Mouse (Mus musculus) neural tube, embryonic 11.5 days (tissue): ENCODE results near the gene AI837181. TPM values are rescaled to one million over a fixed set of nuclear protein-coding genes. Genes with fewer than 3 reads are reported as not detected.
A peak's percentile ranks its signal among the peaks of the same experiment; 100 is the strongest.

Experiments
- ATAC-seq: fragments of 200-750 bp; cut with Nextera tagmentation; 2 replicates; pipeline ENCODE4 v1.8.0; 2017; ENCODE audit warnings: moderate number of reproducible peaks, mild to moderate bottlenecking, moderate TSS enrichment, moderate library complexity; ENCODE audit not compliant: insufficient read depth, low FRiP score, low TSS enrichment
- DNase-seq: peaks from one replicate; pipeline ENCODE4 v3.0.0-alpha.2; 2015; ENCODE audit warnings: low spot score
- H3K27ac ChIP-seq: fragments of 300-500 bp; sonication (generic); 2 replicates; pipeline ENCODE4 v1.5.1; 2014; ENCODE audit warnings: low read depth, mild to moderate bottlenecking, low read length
- H3K27me3 ChIP-seq: fragments of 300-500 bp; sonication (generic); 2 replicates; pipeline ENCODE4 v1.6.1; 2014; ENCODE audit warnings: mild to moderate bottlenecking, low read length, mixed read lengths; ENCODE audit not compliant: control insufficient read depth, insufficient read depth
- H3K36me3 ChIP-seq: fragments of 300-500 bp; sonication (generic); 2 replicates; pipeline ENCODE4 v1.6.1; 2014; ENCODE audit warnings: mild to moderate bottlenecking, low read length, moderate library complexity, mixed read lengths; ENCODE audit not compliant: control insufficient read depth, insufficient read depth
- H3K4me1 ChIP-seq: fragments of 300-500 bp; sonication (generic); 2 replicates; pipeline ENCODE4 v1.6.1; 2014; ENCODE audit warnings: low read length, mixed read lengths; ENCODE audit not compliant: control insufficient read depth, insufficient read depth
- H3K4me2 ChIP-seq: fragments of 300-500 bp; sonication (generic); 2 replicates; pipeline ENCODE4 v1.6.1; 2014; ENCODE audit warnings: low read depth, mild to moderate bottlenecking, moderate library complexity
- H3K4me3 ChIP-seq: fragments of 300-500 bp; sonication (generic); 2 replicates; pipeline ENCODE4 v1.5.1; 2014; ENCODE audit warnings: low read depth, low read length
- H3K9ac ChIP-seq: fragments of 300-500 bp; sonication (generic); 2 replicates; pipeline ENCODE4 v1.6.1; 2014; ENCODE audit warnings: mild to moderate bottlenecking, low read length
- H3K9me3 ChIP-seq: fragments of 300-500 bp; sonication (generic); 2 replicates; pipeline ENCODE4 v1.6.1; 2016; ENCODE audit warnings: low read length; ENCODE audit not compliant: control insufficient read depth
- WGBS: fragments of 180-500 bp; shearing (Covaris S2); extraction: QIAGEN DNeasy Blood & Tissue Kit; methylation state at CpG from one replicate; pipeline ENCODE4 v1.1.7; 2014; 5-methylcytosine and 5-hydroxymethylcytosine counted together
- polyA plus RNA-seq: library from polyadenylated mRNA; unstranded; fragments of >200 nt; fragmentation: Nextera tagmentation; extraction: Ambion mirVana; gene quantifications from 2 replicates; pipeline ENCODE4 v1.2.1, GENCODE M21; 2014

AI837181 gene
- polyA plus RNA-seq, 1 experiment from 2014 or later = 39.9 TPM

- Histone ChIP-seq H3K9me3 (no peaks in the 10 kb centered on the region), H3K4me3 (peak overlapping the region; percentile 76), H3K27me3 (0 out of 2 replicates have a peak, but pooled peaks cover 3% of the 10 kb centered on the region), H3K4me2 (peak overlapping the region; percentile 100), H3K27ac (peak overlapping the region; percentile 87), H3K36me3 (no peaks in the 10 kb centered on the region), H3K9ac (peak overlapping the region; percentile 82), H3K4me1 (peaks cover 19% of the 10 kb centered on the region)
- DNase-seq (no peak), ATAC-seq (no peak)
- 2% methylated on average over 26 of the region's 26 CpGs for WGBS
These were observed 31.4 kb downstream of the AI837181 start for GRCm38 (mm10) chr19:5456241-5456921.

- H3K4me2 ChIP-seq = peak overlapping the region; percentile 100
- 0 out of 2 replicates have a peak, but pooled peaks cover 3% of the 10 kb centered on the region for H3K27me3 ChIP-seq
- peaks cover 19% of the 10 kb centered on the region for H3K4me1 ChIP-seq
- H3K9me3 ChIP-seq = no peaks in the 10 kb centered on the region
- DNase-seq (peak; percentile 94), ATAC-seq (peak; percentile 86)
- peak overlapping the region; percentile 76 for H3K4me3 ChIP-seq
- H3K9ac ChIP-seq = peak overlapping the region; percentile 82
- WGBS = under 1% methylated on average over 70 of the region's 70 CpGs
- H3K36me3 ChIP-seq = no peaks in the 10 kb centered on the region
- H3K27ac ChIP-seq = peak overlapping the region; percentile 87
These were observed 32.2 kb downstream of the AI837181 start for GRCm38 (mm10) chr19:5456922-5457745.

- Histone ChIP-seq H3K27me3 (0 out of 2 replicates have a peak, but pooled peaks cover 3% of the 10 kb centered on the region), H3K4me3 (peak within 1 kb of the TSS; percentile 76), H3K4me2 (peak within 1 kb of the TSS; percentile 100), H3K9ac (peak within 1 kb of the TSS; percentile 82), H3K27ac (peak within 1 kb of the TSS; percentile 87), H3K9me3 (no peaks in the 10 kb centered on the region), H3K4me1 (peaks cover 19% of the 10 kb centered on the region), H3K36me3 (peaks cover 2% of the 10 kb centered on the region; the same call in 1 of the 2 replicates)
- DNase-seq (no peak), ATAC-seq (no peak)
- WGBS = 17% methylated on average over 14 of the region's 14 CpGs
These were observed 33.0 kb downstream of the AI837181 start, which contains the start of gene Ccdc85b for GRCm38 (mm10) chr19:5457746-5458442. Gene Ccdc85b (minus strand): TSS chr19:5457894.

GRCm38 (mm10) chr19:5459019-5459418 lies 34.1 kb downstream of the AI837181 start:
- ATAC-seq (no peak), DNase-seq (no peak)
- Histone ChIP-seq H3K4me1 (peaks cover 19% of the 10 kb centered on the region), H3K27ac (no peak overlapping the region), H3K36me3 (peaks cover 2% of the 10 kb centered on the region), H3K4me3 (no peak overlapping the region), H3K4me2 (no peak overlapping the region), H3K9me3 (no peaks in the 10 kb centered on the region), H3K27me3 (0 out of 2 replicates have a peak, but pooled peaks cover 3% of the 10 kb centered on the region), H3K9ac (no peak overlapping the region)
- 71% methylated on average over 7 of the region's 7 CpGs for WGBS

GRCm38 (mm10) chr19:5459896-5460295 lies 35.0 kb downstream of the AI837181 start:
- Histone ChIP-seq H3K9me3 (no peaks in the 10 kb centered on the region), H3K27me3 (0 out of 2 replicates have a peak, but pooled peaks cover 3% of the 10 kb centered on the region), H3K4me3 (peak overlapping the region; percentile 57), H3K4me2 (peak overlapping the region; percentile 97), H3K9ac (peak overlapping the region; percentile 66), H3K4me1 (peaks cover 21% of the 10 kb centered on the region), H3K36me3 (peaks cover 4% of the 10 kb centered on the region), H3K27ac (no peak overlapping the region)
- DNase-seq (no peak), ATAC-seq (no peak)
- 21% methylated on average over 3 of the region's 3 CpGs for WGBS

GRCm38 (mm10) chr19:5460465-5460911 lies 35.5 kb downstream of the AI837181 start, which contains the start of gene Fibp:
Gene Fibp (plus strand): TSS chr19:5460615.
- H3K36me3 ChIP-seq = peaks cover 8% of the 10 kb centered on the region
- WGBS = under 1% methylated on average over 32 of the region's 32 CpGs
- DNase-seq (peak; percentile 90), ATAC-seq (peak; percentile 45; the same call in 1 of the 2 replicates)
- 0 out of 2 replicates have a peak within 1 kb of the TSS, but pooled peaks have one; percentile 0 for H3K27ac ChIP-seq
- H3K27me3 ChIP-seq = 0 out of 2 replicates have a peak, but pooled peaks cover 3% of the 10 kb centered on the region
- peak within 1 kb of the TSS; percentile 57 for H3K4me3 ChIP-seq
- H3K9me3 ChIP-seq = no peaks in the 10 kb centered on the region
- peak within 1 kb of the TSS; percentile 66 for H3K9ac ChIP-seq
- peak within 1 kb of the TSS; percentile 97 for H3K4me2 ChIP-seq
- H3K4me1 ChIP-seq = peaks cover 21% of the 10 kb centered on the region

GRCm38 (mm10) chr19:5461411-5461810 lies 36.5 kb downstream of the AI837181 start:
- Histone ChIP-seq H3K27ac (no peak overlapping the region), H3K4me2 (peak overlapping the region; percentile 97), H3K9ac (no peak overlapping the region; the same call in 1 of the 2 replicates), H3K36me3 (peaks cover 8% of the 10 kb centered on the region), H3K4me3 (peak overlapping the region; percentile 57), H3K9me3 (no peaks in the 10 kb centered on the region), H3K4me1 (peaks cover 13% of the 10 kb centered on the region), H3K27me3 (0 out of 2 replicates have a peak, but pooled peaks cover 3% of the 10 kb centered on the region)
- ATAC-seq (no peak), DNase-seq (no peak)
- WGBS = 88% methylated on average over 6 of the region's 6 CpGs

GRCm38 (mm10) chr19:5463212-5463611 lies 38.3 kb downstream of the AI837181 start:
- no peak overlapping the region for H3K27ac ChIP-seq
- H3K9me3 ChIP-seq = no peaks in the 10 kb centered on the region
- H3K4me3 ChIP-seq = no peak overlapping the region
- H3K27me3 ChIP-seq = 0 out of 2 replicates have a peak, but pooled peaks cover 3% of the 10 kb centered on the region
- no peak overlapping the region for H3K9ac ChIP-seq
- DNase-seq (no peak), ATAC-seq (no peak)
- peaks cover 12% of the 10 kb centered on the region for H3K36me3 ChIP-seq
- peaks cover 8% of the 10 kb centered on the region for H3K4me1 ChIP-seq
- 93% methylated on average over 9 of the region's 9 CpGs for WGBS
- H3K4me2 ChIP-seq = no peak overlapping the region
